Mouse (Mus musculus): Measurements from ENCODE around the gene Cox17.
"Not testable (repeated sequence)": the region's sequence is repeated elsewhere in the genome, so short reads cannot be mapped to it uniquely, and the experiment has no call there.

Gene Cox17

GRCm38 (mm10) chr16:38346529-38347325, at the start of gene Cox17, which contains the start of gene Gm21987:
Gene Cox17 (plus strand): TSS chr16:38346991.
Gene Gm21987 (plus strand): TSS chr16:38347040.
- peak; percentile 92 for DNase-seq

- DNase-seq: no peak
Observed at GRCm38 (mm10) chr16:38298410-38298809, 48.4 kb upstream of the Cox17 start.

- no peak for DNase-seq
Observed at GRCm38 (mm10) chr16:38302367-38302766, 44.4 kb upstream of the Cox17 start.

- DNase-seq: no peak
Observed at GRCm38 (mm10) chr16:38304460-38305194, 42.2 kb upstream of the Cox17 start.

- no peak for DNase-seq
Observed at GRCm38 (mm10) chr16:38306571-38307220, 40.1 kb upstream of the Cox17 start.

GRCm38 (mm10) chr16:38307221-38307605, 39.6 kb upstream of the Cox17 start:
- DNase-seq: no peak

- DNase-seq: no peak
Observed at GRCm38 (mm10) chr16:38307651-38308050, 39.1 kb upstream of the Cox17 start.

- no peak for DNase-seq
Observed at GRCm38 (mm10) chr16:38308195-38308594, 38.6 kb upstream of the Cox17 start.

GRCm38 (mm10) chr16:38318492-38318891, 28.3 kb upstream of the Cox17 start:
- no peak for DNase-seq

GRCm38 (mm10) chr16:38319087-38319486, 27.7 kb upstream of the Cox17 start:
- no peak for DNase-seq

GRCm38 (mm10) chr16:38321452-38321935, 25.3 kb upstream of the Cox17 start:
- peak; percentile 46 for DNase-seq

GRCm38 (mm10) chr16:38324311-38324710, 22.5 kb upstream of the Cox17 start:
- DNase-seq: no peak

GRCm38 (mm10) chr16:38326778-38327397, 19.9 kb upstream of the Cox17 start:
- DNase-seq: no peak

GRCm38 (mm10) chr16:38329340-38329739, 17.5 kb upstream of the Cox17 start:
- DNase-seq: no peak

GRCm38 (mm10) chr16:38334431-38334830, 12.4 kb upstream of the Cox17 start:
- DNase-seq: no peak

GRCm38 (mm10) chr16:38338077-38338476, 8.7 kb upstream of the Cox17 start:
- DNase-seq: not testable (repeated sequence)

GRCm38 (mm10) chr16:38341396-38342324, 5.1 kb upstream of the Cox17 start, which contains the start of gene Maats1:
Gene Maats1 (minus strand): TSS chr16:38342143.
- DNase-seq: peak; percentile 73

- DNase-seq: no peak
Observed at GRCm38 (mm10) chr16:38344941-38345725, 1.7 kb upstream of the Cox17 start.

- DNase-seq: no peak
Observed at GRCm38 (mm10) chr16:38347588-38347987, 797 bp downstream of the Cox17 start.

GRCm38 (mm10) chr16:38348217-38348761, 1.5 kb downstream of the Cox17 start:
- DNase-seq: no peak

All from right cerebral cortex, postnatal 25 days (tissue).